Mouse (Mus musculus) erythroblast, adult 5-6 weeks (primary cell): ENCODE data around the gene Fhit. TPM values are rescaled to one million over a fixed set of nuclear protein-coding genes. Genes with fewer than 3 reads are reported as not detected.

Experiments
- ATAC-seq: replicated peaks from 2 replicates; pipeline ENCODE4 v1.8.0; 2016; ENCODE audit warnings: moderate number of reproducible peaks, mild to moderate bottlenecking, moderate TSS enrichment, inconsistent platforms; ENCODE audit not compliant: poor library complexity, low FRiP score, severe bottlenecking
- total RNA-seq, 2 experiments: library from RNA; stranded (forward) in 1 of 2; stranded (reverse) in 1 of 2; fragments of 150-400 nt in 1 of 2; fragments of 200-764, 138-1000 nt in 1 of 2; gene quantifications; 2 replicates each; pipeline versions ENCODE4 v1.2.3 to v1.2.4; 2015 to 2017; ENCODE audit warnings: low replicate concordance in 2 of 2

Gene Fhit
- total RNA-seq, 2 experiments from 2014 or later: 8.3 TPM; not detected in 1

GRCm38 (mm10) chr14:9583227-9584155 is 1578.3 kb downstream of the Fhit start:
- no peak for ATAC-seq

- ATAC-seq: no peak
Observed at GRCm38 (mm10) chr14:9556333-9556732, 1605.5 kb downstream of the Fhit start.

GRCm38 (mm10) chr14:9555807-9556206 is 1606.0 kb downstream of the Fhit start:
- no peak for ATAC-seq

- ATAC-seq: no peak
Observed at GRCm38 (mm10) chr14:9552149-9552548, 1609.7 kb downstream of the Fhit start.

GRCm38 (mm10) chr14:9547952-9548351 is 1613.9 kb downstream of the Fhit start:
- ATAC-seq: no peak

GRCm38 (mm10) chr14:9544364-9544763 is 1617.5 kb downstream of the Fhit start:
- ATAC-seq: no peak

GRCm38 (mm10) chr14:9535491-9535890 is 1626.3 kb downstream of the Fhit start:
- no peak for ATAC-seq

GRCm38 (mm10) chr14:9529247-9529646 is 1632.6 kb downstream of the Fhit start:
- no peak for ATAC-seq

GRCm38 (mm10) chr14:9526136-9526535 is 1635.7 kb downstream of the Fhit start:
- ATAC-seq: no peak

GRCm38 (mm10) chr14:9517651-9518050 is 1644.2 kb downstream of the Fhit start:
- ATAC-seq: no peak

GRCm38 (mm10) chr14:9509678-9510077 is 1652.2 kb downstream of the Fhit start:
- no peak for ATAC-seq

Other genes starting within 250 kb of the Fhit start
- gene Gm3839, start 194.7 kb upstream of the Fhit start, total RNA-seq (2015; ENCODE audit: low replicate concordance): not detected in 2 replicates
- gene Gm3839, start 194.7 kb upstream of the Fhit start, total RNA-seq (2017; ENCODE audit: low replicate concordance): not detected in 2 replicates